Mouse (Mus musculus) gastrocnemius, postnatal 25 days (tissue): ENCODE results near the gene Cd300ld5. TPM values are rescaled to one million over a fixed set of nuclear protein-coding genes. Genes with fewer than 3 reads are reported as not detected.
"Not testable (repeated sequence)": the region's sequence is repeated elsewhere in the genome, so short reads cannot be mapped to it uniquely, and the experiment has no call there.

Experiments used
- DNase-seq: peaks from one replicate; pipeline ENCODE4 v3.0.0; 2022
- long read RNA-seq, 2 experiments: library from polyadenylated mRNA; stranded (forward); transcript quantifications; one replicate each; pipeline ENCODE4 v2.0.0; 2021
- total RNA-seq, 2 experiments: library from RNA; stranded (reverse); gene quantifications; 1 replicate in 1 of 2; 2 replicates in 1 of 2; pipeline ENCODE4 v1.2.3; 2021

Gene Cd300ld5
- total RNA-seq, result 1 to 10 TPM in 1 of 2 experiments, not detected in 1; 3.5 TPM
- long read RNA-seq, experiment 1, result 0 reads
- long read RNA-seq, experiment 2, result 0 reads

DNA sequence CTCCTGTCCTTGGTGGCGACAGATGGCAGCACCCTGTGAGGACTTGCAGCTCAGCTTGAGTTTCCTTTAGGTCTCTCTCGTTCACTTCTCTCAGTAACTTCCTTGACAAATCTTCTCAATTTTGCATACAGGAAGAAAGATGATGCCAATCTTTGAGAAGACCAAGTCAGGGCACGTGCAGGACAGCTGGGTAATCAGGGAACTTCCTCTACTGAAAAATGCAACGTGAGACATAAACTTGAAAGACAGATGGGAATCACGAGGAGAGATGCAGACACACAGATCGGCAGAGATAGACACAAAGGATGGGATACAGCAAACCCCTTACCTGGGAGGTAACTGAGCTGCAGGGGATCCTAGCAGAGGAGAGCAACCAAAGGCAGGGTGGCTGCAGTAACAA lies at the start of gene Cd300ld5:
TSS of gene Cd300ld5 (minus strand) at position 101 of the 400 bp plus-strand sequence.
- not testable (repeated sequence) for DNase-seq

- DNase-seq, result no peak
These were observed 48.6 kb upstream of the Cd300ld5 start for GRCm38 (mm10) chr11:115086213-115086612.

DNA sequence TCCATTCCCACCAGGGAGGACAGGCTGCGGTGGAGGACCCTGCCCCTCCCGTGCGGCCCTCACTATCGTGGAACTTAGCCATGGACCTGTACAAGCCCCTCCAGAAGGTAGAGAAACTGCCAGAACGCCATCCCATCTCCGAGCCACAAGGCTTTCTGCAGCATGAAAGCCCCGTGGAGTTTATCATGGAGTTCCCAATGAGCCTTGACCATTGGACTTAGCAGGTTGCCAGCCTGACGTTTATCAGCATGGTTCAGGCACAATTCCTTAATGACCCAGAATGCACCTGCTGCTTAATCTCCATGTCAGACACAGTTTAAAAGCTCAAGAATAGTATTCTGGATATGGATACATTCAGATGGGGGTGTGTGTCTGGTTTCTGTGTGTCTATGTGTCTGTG lies 47.5 kb upstream of the Cd300ld5 start:
- no peak for DNase-seq

GRCm38 (mm10) chr11:115084595-115084994 lies 47.0 kb upstream of the Cd300ld5 start:
- DNase-seq, result no peak

- DNase-seq, result no peak
These were observed 46.0 kb upstream of the Cd300ld5 start for GRCm38 (mm10) chr11:115083376-115084139.

GRCm38 (mm10) chr11:115082196-115082595 lies 44.6 kb upstream of the Cd300ld5 start:
- no peak for DNase-seq

DNA sequence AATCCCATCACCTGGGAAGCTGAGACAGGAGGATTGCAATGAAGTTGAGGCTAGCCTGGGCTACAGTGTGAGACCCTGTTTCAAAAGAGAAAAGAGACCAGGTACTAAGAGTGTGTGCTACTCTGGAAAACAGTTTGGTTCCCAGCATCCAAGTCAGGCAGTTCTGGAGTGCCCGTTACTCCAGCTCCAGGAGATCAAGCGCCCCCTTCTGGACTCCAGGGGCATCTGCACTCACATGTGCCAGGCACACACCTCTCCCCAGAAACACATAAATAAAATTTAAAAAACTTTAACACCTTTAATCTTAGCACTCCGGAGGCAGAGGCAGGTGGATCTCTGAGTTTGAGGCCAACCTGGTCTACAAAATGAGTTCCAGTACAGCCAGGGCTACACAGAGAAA lies 43.8 kb upstream of the Cd300ld5 start:
- DNase-seq, result no peak

DNA sequence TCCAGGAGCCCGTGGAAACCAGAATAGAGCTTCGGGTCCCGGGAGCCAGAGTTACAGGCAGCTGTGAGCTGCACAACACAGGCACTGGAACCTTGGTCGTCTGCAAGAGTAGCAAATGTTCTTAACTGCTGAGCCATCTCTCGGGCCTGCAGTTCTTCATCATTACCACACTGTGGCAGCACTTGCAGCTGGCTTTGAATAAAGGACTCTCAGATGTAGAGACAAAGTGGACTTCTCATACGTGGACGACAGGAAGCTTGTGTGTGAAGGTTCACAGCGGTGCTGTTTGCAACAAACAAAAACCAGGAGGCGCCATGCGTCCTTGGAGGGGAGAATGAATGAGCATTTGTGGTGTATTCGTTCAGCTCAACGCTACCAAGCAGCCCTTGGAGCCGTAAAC lies 43.3 kb upstream of the Cd300ld5 start:
- no peak for DNase-seq

DNA sequence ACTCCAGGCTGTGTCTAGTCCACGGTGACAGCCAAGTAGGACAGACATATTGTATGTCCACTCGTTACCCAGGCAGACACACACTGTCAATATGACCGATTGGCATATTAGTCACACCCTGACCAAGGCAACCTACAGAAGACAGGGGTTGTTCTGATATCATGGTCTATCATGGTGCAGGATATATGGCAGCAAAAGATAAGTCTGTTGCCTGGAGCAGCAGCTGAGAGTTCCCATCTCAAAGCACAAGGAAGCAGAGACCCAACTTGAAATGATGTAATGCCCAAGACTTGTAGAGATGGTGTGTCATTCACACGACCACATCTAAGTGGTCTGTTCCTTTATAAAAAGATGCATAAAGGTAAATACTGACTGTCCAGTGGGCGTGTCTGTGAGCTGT lies 41.1 kb upstream of the Cd300ld5 start:
- DNase-seq, result no peak

GRCm38 (mm10) chr11:115077436-115077835 lies 39.9 kb upstream of the Cd300ld5 start:
- DNase-seq, result no peak

DNA sequence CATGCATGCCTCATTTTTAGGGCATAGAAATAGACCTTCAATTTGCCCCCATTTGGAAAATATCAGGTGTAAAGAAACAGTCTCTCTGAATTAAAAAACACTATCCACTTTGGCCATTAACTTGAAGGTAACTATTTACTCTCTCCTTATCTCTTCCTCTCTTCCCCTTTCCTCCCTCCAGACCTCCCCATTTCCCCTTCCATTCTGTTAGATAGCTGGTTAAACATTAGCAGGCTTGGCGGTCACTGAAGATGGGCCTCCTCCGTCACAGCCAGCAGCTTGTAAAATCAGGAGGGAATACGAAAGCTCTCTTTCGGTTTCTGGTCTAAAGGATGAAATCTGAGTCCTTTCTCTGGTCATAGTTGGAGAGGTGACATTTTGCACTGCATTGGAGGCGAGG lies 38.3 kb upstream of the Cd300ld5 start:
- DNase-seq, result no peak

DNA sequence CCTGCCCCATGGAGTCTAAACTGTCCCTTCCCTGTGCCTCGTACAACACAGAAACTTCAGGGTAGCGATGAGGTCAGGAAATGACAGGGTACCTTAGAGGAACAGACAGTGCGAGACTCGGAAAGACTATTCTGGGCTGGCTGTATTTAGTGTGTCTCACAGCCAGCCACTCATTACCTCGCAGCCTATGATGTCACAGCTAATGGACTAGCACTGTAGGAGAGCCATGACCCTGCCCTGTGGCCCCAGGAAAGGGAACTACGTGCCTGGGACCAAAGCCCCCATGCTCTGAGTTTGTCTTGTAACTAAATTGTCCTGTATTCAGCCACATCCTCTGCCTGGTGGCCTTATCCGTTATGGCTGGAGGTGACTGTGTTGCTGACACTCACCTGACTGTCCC lies 37.8 kb upstream of the Cd300ld5 start:
- no peak for DNase-seq

DNA sequence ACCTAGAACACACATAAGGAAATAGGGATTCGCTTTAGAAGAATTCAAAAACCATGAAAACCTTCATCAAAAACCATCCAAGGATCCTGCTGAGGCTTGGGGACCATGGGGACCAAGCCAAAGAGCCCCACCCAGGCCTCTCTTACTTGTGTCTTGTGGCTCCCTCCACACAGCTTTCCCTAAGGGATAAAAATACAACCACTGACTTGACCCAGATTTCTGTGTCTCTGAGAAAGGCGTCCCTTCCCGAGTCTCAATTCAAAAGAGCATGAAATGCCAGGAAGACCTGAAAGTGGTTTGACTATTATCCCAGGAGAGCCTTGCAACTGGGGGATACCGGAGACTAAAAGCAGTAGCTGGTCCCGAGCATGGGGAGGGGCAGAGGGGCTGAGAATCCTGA lies 35.4 kb upstream of the Cd300ld5 start:
- no peak for DNase-seq

- peak; percentile 59 for DNase-seq
These were observed 34.2 kb upstream of the Cd300ld5 start for GRCm38 (mm10) chr11:115071631-115072294.

GRCm38 (mm10) chr11:115071015-115071551 lies 33.5 kb upstream of the Cd300ld5 start:
- DNase-seq, result no peak

DNA sequence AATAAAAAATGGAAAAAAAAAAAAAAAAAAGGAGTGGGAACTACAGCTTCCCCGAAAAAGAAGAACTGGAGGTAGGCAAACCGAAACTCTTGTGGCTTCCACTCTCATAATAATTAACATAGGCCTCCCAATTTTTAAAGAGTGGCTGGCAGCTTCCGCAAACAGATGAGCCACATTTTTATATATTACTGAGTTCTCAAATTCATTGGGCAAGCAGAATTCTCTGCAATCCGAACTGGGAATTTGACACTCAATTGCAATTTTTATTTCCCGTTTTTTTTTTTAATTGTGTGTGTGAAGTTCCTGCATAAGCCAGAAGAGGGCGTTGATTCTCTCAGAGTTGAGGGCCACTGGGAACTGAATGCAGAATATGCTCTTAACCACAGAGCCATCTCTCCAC lies 29.2 kb upstream of the Cd300ld5 start:
- DNase-seq, result no peak

DNA sequence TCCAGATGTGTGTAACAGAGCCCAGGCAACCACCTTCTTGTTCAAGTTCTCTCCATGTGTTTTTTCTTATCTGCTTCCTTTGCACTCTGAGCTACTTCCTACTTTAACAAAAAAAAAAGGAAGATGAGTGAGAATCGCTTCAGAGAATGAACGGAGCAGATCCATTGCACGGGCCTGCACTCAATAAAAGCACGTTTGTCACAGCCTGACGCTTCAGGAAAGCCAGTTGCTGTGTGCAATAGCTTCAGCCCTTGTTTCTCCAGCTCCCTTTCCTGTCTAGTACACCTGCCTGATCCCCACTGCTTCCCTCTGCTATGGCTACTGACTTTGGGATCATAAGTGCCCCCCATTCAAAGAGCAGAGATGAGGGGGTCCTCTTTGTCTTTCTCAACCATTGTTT lies 24.5 kb upstream of the Cd300ld5 start, which contains the start of gene Cd300e:
TSS of gene Cd300e (minus strand) at position 101 of the 400 bp plus-strand sequence.
- DNase-seq, result no peak

DNA sequence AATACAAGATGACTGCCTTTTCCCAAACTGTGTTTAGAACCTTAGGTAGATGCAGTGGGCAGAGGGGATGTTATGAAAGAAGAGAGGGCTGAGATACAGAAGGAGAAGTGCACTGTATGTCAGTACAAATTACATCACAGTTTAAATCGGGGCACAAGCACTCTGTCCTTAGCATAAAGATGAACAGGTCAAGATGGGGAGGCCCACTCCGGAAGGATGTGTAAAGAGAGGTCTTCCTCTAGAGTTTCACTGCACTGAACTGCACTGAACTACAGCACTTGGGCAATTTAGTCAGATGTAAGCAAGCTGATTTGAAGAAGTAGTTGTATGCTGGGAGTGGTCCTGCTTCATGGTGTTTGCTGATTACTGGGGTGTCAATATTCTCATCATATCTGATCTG lies 22.2 kb upstream of the Cd300ld5 start:
- no peak for DNase-seq

DNA sequence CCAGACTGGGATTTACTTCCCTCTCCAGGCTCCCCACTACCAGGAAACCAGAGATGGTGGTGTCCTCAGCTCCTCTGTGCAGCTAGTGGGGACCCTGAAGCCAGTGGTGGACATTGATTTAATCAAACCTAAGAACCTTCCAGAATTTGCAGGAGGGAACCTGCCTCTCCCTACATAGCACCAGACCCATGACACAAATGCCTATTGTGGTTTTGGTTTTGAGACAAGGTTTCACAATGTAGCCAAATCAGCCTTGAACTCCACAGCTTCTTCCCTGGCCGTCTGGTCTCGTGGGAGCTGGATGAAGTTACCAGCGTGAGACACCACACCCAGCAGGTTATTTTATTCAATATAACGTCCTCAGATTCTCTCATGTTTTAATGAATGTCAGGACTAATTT lies 21.1 kb upstream of the Cd300ld5 start:
- DNase-seq, result no peak

GRCm38 (mm10) chr11:115054537-115054936 lies 17.0 kb upstream of the Cd300ld5 start:
- no peak for DNase-seq

DNA sequence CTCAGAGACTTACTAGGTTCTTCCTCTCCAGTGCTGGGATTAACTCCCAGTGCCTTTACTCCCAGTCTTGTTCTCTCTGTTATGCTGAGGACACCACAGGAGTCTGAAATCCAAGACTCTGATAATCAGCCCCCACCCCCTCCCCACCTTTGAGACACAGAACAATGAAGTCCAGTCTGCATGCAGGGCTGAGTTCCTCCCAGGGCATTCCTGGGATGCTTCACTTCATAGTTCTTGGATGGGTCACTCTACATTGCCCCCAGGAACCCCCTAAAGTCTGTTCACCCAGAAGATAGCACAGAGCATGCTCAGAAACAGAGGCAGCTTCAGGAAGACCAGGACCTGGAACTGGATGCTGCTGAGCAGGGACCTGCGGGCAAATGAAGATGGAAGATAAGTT lies 15.4 kb upstream of the Cd300ld5 start:
- no peak for DNase-seq

DNA sequence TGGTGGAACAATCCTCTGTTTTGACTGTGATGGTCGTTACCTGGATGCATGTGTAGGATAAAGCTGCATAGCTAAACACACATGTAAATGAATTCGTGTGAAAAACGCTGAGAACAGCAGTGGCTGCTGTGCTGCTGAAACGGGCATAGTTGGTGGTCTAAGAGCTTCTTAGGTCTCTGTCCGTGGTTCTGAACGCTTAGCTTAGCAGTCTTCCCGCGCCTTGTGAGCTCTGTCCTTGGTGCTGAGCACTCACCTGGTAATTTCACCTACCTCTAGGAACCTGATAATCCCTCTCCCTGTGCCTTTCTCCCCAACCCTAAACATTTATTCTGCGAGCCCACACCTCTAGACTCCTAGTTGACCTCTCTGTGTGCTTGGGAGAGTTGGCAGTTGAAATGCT lies 14.6 kb upstream of the Cd300ld5 start:
- DNase-seq, result no peak

GRCm38 (mm10) chr11:115049282-115049895 lies 11.8 kb upstream of the Cd300ld5 start:
- no peak for DNase-seq
